Mouse (Mus musculus) right cerebral cortex, postnatal 14 days (tissue): ENCODE data around the gene Lpgat1.
A peak's percentile ranks its signal among the peaks of the same experiment; 100 is the strongest.

Experiments used
- DNase-seq: peaks from one replicate; pipeline ENCODE4 v3.0.0; 2022

The Lpgat1 gene

GRCm38 (mm10) chr1:191736425-191736824 is 18.8 kb downstream of the Lpgat1 start:
- no peak for DNase-seq

DNA sequence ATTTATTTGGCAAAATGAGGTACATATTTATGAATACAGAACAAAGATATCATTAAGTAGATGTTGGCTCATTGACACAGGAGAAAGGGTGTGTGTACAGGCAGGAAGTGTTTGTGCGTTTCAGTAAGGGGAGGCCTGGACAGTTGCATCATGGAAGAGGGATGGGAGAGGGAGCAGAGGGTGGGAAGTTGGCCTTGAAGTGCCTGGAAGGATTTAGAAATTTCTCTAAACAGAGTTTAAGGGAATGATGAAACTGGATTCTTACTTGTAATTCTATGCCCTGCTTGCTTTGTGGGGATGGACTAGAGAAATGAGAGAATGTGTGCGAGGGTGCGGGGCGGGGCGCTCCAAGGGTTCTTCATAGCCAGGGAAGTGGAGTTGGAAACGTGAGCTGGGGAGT is 20.2 kb downstream of the Lpgat1 start:
- DNase-seq, result no peak

DNA sequence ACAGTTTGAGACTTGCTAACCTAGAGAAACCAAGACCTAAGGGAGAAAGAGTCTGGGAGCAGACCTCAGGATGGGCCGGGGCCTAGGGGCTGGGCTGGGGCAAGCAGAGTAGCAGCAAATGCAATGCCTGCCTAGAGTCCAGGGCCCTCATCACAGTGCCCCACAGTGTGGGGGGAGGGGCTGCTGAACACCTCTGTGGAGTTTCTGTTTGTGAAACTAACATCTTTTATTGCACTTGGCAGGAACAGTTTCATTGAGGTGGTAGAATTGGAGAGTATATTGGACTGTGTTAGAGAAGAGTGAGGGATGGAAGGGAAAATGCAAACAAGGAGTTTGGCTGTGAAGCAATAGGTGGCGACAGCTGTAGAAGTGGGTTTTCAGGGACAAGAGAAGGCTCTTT is 21.1 kb downstream of the Lpgat1 start:
- DNase-seq, result no peak

- no peak for DNase-seq
These were observed 23.1 kb downstream of the Lpgat1 start for GRCm38 (mm10) chr1:191740587-191741361.

DNA sequence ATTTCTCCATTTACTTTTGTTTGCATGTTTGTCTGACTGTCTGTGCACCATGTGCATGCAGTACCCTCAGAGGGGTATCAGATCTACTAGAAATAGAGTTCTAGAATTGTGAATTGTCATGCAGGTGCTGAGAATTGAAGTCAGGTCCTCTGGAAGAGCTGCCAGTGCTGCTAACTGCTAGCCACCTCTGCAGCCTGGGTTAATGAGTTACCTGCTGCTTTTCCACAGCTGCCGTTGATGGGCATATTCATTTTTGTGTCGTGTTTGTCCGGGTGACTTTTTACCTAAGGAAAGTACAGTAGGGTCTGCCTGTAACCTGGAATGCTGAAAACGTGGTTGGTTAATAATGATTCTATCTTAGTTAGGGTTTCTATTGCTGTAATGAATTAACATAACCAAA is 24.0 kb downstream of the Lpgat1 start:
- DNase-seq, result no peak

GRCm38 (mm10) chr1:191748431-191748830 is 30.8 kb downstream of the Lpgat1 start:
- DNase-seq, result no peak

DNA sequence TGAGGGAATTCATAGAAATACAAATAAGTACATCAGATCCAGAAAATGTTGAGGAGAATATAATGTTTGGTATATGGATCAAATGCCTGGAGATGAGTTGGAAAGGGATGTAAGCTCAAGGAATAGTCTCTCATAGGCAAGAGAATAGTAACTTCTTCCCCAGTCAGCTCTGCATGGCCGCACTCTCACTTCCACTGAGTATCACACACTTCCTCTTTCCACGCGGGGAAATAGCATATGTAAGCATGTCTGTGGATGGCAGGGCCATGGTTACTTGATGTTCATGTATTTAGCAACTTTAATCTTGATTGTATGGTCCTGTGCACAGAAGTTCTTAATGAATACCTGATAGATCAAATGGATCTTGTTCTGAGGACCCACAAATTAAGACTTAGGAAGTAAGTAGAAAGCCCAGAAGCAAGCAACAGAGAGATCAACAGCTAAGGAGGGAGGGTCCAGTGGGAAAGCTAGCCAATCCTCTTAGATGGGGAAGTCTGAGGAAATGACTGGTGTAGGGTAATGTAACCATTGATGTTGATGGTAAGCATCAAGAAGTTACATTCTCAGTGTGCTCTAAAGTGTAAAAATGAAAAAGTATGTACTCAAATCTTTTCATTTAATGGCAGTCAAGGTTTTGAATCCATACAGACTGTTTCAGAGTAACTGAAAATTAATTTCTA is 39.0 kb downstream of the Lpgat1 start:
- no peak for DNase-seq

DNA sequence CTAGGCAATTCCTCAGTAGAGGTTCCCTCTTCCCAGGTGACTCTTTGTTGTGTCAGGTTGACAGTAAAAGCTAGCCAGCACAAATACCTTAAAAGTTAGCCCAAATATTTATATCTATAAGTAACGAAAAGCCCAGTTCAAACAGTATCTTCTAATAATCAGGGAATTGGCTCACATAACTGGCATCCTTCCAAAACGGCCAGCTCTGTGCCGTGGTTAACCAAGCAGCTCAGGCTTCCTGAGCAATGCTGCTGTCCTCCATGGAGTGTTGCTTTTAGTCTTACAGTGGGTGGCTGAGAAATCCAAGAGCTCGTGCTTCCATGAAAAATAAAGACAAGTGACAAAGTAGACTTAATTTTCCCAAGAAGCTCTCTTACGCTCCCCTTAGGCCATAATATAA is 56.5 kb downstream of the Lpgat1 start:
- DNase-seq, result no peak

GRCm38 (mm10) chr1:191775116-191775515 is 57.5 kb downstream of the Lpgat1 start:
- DNase-seq, result no peak

- no peak for DNase-seq
These were observed 59.9 kb downstream of the Lpgat1 start for GRCm38 (mm10) chr1:191777521-191777920.

GRCm38 (mm10) chr1:191780470-191780869 is 62.8 kb downstream of the Lpgat1 start:
- no peak for DNase-seq

DNA sequence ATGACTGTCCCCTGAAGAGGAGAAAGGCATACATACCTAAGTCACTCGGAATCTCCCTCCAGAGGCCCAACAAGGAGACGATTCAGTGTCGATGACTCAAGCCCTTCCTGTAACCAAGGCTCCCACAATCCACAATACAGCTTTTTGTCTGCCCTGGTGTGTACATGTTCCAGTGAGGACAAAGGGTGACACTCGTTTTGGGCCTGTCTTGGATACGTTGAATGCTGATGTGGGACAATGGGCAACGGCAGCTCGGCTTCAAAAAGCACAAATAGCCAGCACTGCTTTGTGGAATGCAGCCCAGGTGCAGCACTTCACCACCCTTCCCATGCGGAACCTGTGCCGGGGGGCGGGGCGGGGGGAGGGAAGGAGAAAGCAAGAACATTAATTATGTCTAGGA is 67.5 kb downstream of the Lpgat1 start:
- no peak for DNase-seq

GRCm38 (mm10) chr1:191786255-191786654 is 68.6 kb downstream of the Lpgat1 start:
- DNase-seq, result no peak

- DNase-seq, result no peak
These were observed 69.7 kb downstream of the Lpgat1 start for GRCm38 (mm10) chr1:191787379-191787778.

- no peak for DNase-seq
These were observed 75.4 kb downstream of the Lpgat1 start for GRCm38 (mm10) chr1:191792991-191793390.

GRCm38 (mm10) chr1:191793888-191794532 is 76.4 kb downstream of the Lpgat1 start:
- no peak for DNase-seq

GRCm38 (mm10) chr1:191796238-191796896 is 78.7 kb downstream of the Lpgat1 start:
- no peak for DNase-seq

- DNase-seq, result no peak
These were observed 84.6 kb downstream of the Lpgat1 start for GRCm38 (mm10) chr1:191802093-191802819.

DNA sequence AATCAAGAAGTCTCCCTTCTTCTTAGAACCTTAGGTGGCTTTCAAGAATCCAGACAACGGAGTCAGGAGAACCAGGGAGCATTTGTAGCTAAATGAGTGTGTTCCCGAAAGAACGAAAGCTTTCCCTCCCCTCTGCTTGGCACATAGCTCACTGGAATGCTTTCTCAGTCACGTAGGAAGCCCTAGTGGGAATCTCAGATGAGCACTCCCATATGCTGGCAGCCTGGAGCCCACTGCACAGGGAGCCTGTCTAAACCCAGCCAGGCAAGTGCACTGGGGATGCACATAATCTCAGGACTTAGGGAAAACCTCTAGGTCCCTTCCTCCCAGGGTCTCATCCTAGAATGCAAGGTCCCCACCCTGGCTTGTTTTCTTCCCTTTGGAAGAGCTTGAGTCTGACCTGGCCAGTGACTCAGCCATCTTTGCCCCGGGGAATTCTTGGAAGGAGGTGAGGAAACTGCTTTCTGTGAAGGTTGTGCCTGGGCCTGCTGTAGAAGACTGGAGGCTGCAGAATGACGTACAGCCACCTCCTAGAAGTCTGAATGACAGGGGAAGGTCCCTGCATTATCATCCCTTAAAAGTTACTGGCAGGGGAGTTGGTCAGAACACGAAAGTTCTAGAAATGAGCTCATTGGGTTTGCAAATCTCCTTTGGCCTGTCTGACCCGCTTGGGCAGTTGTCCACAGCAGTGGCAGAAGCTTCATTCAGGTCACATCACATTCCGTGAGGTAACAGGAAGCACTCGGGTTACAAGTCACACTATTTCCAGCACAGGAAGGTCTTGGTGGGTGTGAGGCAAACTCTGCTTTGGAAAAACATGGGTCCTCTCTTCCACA is 85.4 kb downstream of the Lpgat1 start:
- peak; percentile 24 for DNase-seq

GRCm38 (mm10) chr1:191804747-191805146 is 87.1 kb downstream of the Lpgat1 start:
- DNase-seq, result no peak

DNA sequence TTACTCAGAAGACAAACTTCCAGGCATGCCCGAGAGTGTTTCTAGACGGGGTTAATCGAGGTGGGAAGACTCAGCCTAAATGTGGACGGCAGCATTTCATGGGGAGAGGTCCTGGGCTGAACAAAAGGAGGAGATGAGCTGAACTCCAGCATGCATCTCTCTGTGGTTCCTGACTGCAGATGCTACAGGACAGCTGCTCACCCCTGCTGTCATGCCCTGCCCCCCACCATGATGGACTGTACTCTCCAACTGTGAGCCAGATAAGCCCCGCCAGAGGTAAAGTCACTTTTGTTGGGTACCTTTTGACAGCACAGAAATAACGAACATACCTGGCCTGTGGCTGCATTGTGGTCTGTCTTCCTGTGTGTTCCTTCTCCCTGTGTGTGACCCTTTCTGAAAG is 88.2 kb downstream of the Lpgat1 start:
- DNase-seq, result no peak

GRCm38 (mm10) chr1:191806740-191807139 is 89.1 kb downstream of the Lpgat1 start:
- no peak for DNase-seq
